Mouse (Mus musculus) limb, embryonic 13.5 days (tissue): ENCODE measurements around the gene Shld1. TPM values are rescaled to one million over a fixed set of nuclear protein-coding genes. Genes with fewer than 3 reads are reported as not detected.

Experiments used
- ATAC-seq: fragments of 200-750 bp; cut with Nextera tagmentation; 2 replicates; pipeline ENCODE4 v1.8.0; 2017; ENCODE audit warnings: low read depth, moderate number of reproducible peaks, moderate TSS enrichment; ENCODE audit not compliant: low FRiP score
- H3K27ac ChIP-seq: fragments of 300-500 bp; sonication (generic); 2 replicates; pipeline ENCODE4 v1.5.1; 2015; ENCODE audit warnings: inconsistent platforms, mild to moderate bottlenecking, moderate library complexity
- H3K27me3 ChIP-seq: fragments of 300-500 bp; sonication (generic); 2 replicates; pipeline ENCODE4 v1.6.1; 2015; ENCODE audit warnings: mild to moderate bottlenecking, inconsistent platforms
- H3K36me3 ChIP-seq: fragments of 300-500 bp; sonication (generic); 2 replicates; pipeline ENCODE4 v1.6.1; 2015; ENCODE audit warnings: inconsistent platforms, mild to moderate bottlenecking, moderate library complexity
- H3K4me1 ChIP-seq: fragments of 300-500 bp; sonication (generic); 2 replicates; pipeline ENCODE4 v1.6.1; 2015; ENCODE audit warnings: inconsistent platforms
- H3K4me2 ChIP-seq: fragments of 300-500 bp; sonication (generic); replicated peaks from 2 replicates; pipeline ENCODE4 v1.6.1; 2015; ENCODE audit warnings: inconsistent platforms, mild to moderate bottlenecking, moderate library complexity
- H3K4me3 ChIP-seq: fragments of 300-500 bp; sonication (generic); 2 replicates; pipeline ENCODE4 v1.5.1; 2015; ENCODE audit warnings: moderate library complexity, mild to moderate bottlenecking, inconsistent platforms
- H3K9ac ChIP-seq: fragments of 300-500 bp; sonication (generic); 2 replicates; pipeline ENCODE4 v1.6.1; 2015; ENCODE audit warnings: mild to moderate bottlenecking, inconsistent platforms
- H3K9me3 ChIP-seq: fragments of 300-500 bp; sonication (generic); 2 replicates; pipeline ENCODE4 v1.6.1; 2016; ENCODE audit warnings: inconsistent platforms
- WGBS: fragments of 180-500 bp; shearing (Covaris S2); methylation state at CpG from one replicate; pipeline ENCODE4 v1.1.7; 2015; 5-methylcytosine and 5-hydroxymethylcytosine counted together
- polyA plus RNA-seq: library from polyadenylated mRNA; unstranded; fragments of >200 nt; fragmentation: Nextera tagmentation; extraction: Ambion mirVana; gene quantifications from 2 replicates; pipeline ENCODE4 v1.2.1, GENCODE M21; 2015

Shld1 gene
- polyA plus RNA-seq, result 21.0 and 21.7 TPM in 2 replicates

- H3K9me3 ChIP-seq, result no peaks in the 10 kb centered on the region
- peak within 1 kb of the TSS; percentile 58 for H3K4me3 ChIP-seq
- H3K27me3 ChIP-seq, result no peaks in the 10 kb centered on the region
- ATAC-seq, result peak; percentile 89
- peaks cover 10% of the 10 kb centered on the region; the same call in 1 of the 2 replicates for H3K4me1 ChIP-seq
- peak within 1 kb of the TSS; percentile 55 for H3K4me2 ChIP-seq
- WGBS, result 9% methylated on average over 33 of the region's 33 CpGs
- H3K36me3 ChIP-seq, result 0 out of 2 replicates have a peak, but pooled peaks cover 6% of the 10 kb centered on the region
- H3K9ac ChIP-seq, result peak within 1 kb of the TSS; percentile 66
- H3K27ac ChIP-seq, result no peak within 1 kb of the TSS; the same call in 1 of the 2 replicates
Observed at GRCm38 (mm10) chr2:132686756-132687737, at the start of gene Shld1. TSS of gene Shld1 (plus strand) at chr2:132686931.

GRCm38 (mm10) chr2:132638306-132638705, 48.4 kb upstream of the Shld1 start:
- no peak for ATAC-seq
- WGBS, result 83% methylated on average over 6 of the region's 6 CpGs
- no peaks in the 10 kb centered on the region for H3K36me3 ChIP-seq
- H3K4me3 ChIP-seq, result no peak overlapping the region
- no peak overlapping the region for H3K4me2 ChIP-seq
- H3K27me3 ChIP-seq, result no peaks in the 10 kb centered on the region
- no peaks in the 10 kb centered on the region for H3K4me1 ChIP-seq
- H3K9me3 ChIP-seq, result no peaks in the 10 kb centered on the region
- H3K9ac ChIP-seq, result no peak overlapping the region
- no peak overlapping the region for H3K27ac ChIP-seq

GRCm38 (mm10) chr2:132639337-132639736, 47.4 kb upstream of the Shld1 start:
- H3K4me2 ChIP-seq, result no peak overlapping the region

GRCm38 (mm10) chr2:132641196-132641595, 45.5 kb upstream of the Shld1 start:
- no peak overlapping the region for H3K9ac ChIP-seq
- H3K9me3 ChIP-seq, result no peaks in the 10 kb centered on the region; the same call in 1 of the 2 replicates
- no peak overlapping the region for H3K27ac ChIP-seq
- H3K36me3 ChIP-seq, result no peaks in the 10 kb centered on the region
- H3K4me2 ChIP-seq, result no peak overlapping the region
- no peak for ATAC-seq
- H3K27me3 ChIP-seq, result no peaks in the 10 kb centered on the region
- H3K4me3 ChIP-seq, result no peak overlapping the region
- no peaks in the 10 kb centered on the region for H3K4me1 ChIP-seq
- WGBS, result 70% methylated on average over 3 of the region's 3 CpGs

More at GRCm38 (mm10) chr2:132639337-132639736, 47.4 kb upstream of the Shld1 start:
- Histone ChIP-seq H3K27ac (no peak overlapping the region), H3K36me3 (no peaks in the 10 kb centered on the region), H3K4me1 (no peaks in the 10 kb centered on the region), H3K4me3 (no peak overlapping the region), H3K27me3 (no peaks in the 10 kb centered on the region), H3K9me3 (no peaks in the 10 kb centered on the region; the same call in 1 of the 2 replicates), H3K9ac (no peak overlapping the region)
- WGBS, result 72% methylated on average over 7 of the region's 7 CpGs
- ATAC-seq, result no peak

GRCm38 (mm10) chr2:132643161-132643560, 43.6 kb upstream of the Shld1 start:
- WGBS, result 71% methylated on average over 4 of the region's 4 CpGs
- no peak overlapping the region for H3K27ac ChIP-seq
- H3K9ac ChIP-seq, result no peak overlapping the region
- no peaks in the 10 kb centered on the region; the same call in 1 of the 2 replicates for H3K9me3 ChIP-seq
- H3K4me3 ChIP-seq, result no peak overlapping the region
- H3K27me3 ChIP-seq, result no peaks in the 10 kb centered on the region
- no peak overlapping the region for H3K4me2 ChIP-seq
- ATAC-seq, result no peak
- H3K36me3 ChIP-seq, result no peaks in the 10 kb centered on the region
- H3K4me1 ChIP-seq, result no peaks in the 10 kb centered on the region

- Histone ChIP-seq H3K9ac (no peak overlapping the region), H3K27me3 (no peaks in the 10 kb centered on the region), H3K4me3 (no peak overlapping the region), H3K36me3 (no peaks in the 10 kb centered on the region), H3K4me1 (0 out of 2 replicates have a peak, but pooled peaks cover under 1% of the 10 kb centered on the region), H3K9me3 (no peaks in the 10 kb centered on the region; the same call in 1 of the 2 replicates), H3K4me2 (no peak overlapping the region), H3K27ac (no peak overlapping the region)
- 60% methylated on average over 17 of the region's 17 CpGs for WGBS
- no peak for ATAC-seq
Observed at GRCm38 (mm10) chr2:132646856-132647745, 39.6 kb upstream of the Shld1 start.

GRCm38 (mm10) chr2:132649352-132649870, 37.3 kb upstream of the Shld1 start:
- H3K4me2 ChIP-seq, result no peak overlapping the region
- WGBS, result 80% methylated on average over 10 of the region's 10 CpGs
- no peak overlapping the region for H3K4me3 ChIP-seq
- ATAC-seq, result no peak
- no peak overlapping the region for H3K27ac ChIP-seq
- no peaks in the 10 kb centered on the region for H3K27me3 ChIP-seq
- H3K36me3 ChIP-seq, result no peaks in the 10 kb centered on the region
- H3K9ac ChIP-seq, result no peak overlapping the region
- H3K9me3 ChIP-seq, result no peaks in the 10 kb centered on the region
- 0 out of 2 replicates have a peak, but pooled peaks cover 6% of the 10 kb centered on the region for H3K4me1 ChIP-seq

- WGBS, result 57% methylated on average over 2 of the region's 2 CpGs
- H3K4me2 ChIP-seq, result no peak overlapping the region
- H3K27ac ChIP-seq, result no peak overlapping the region
Observed at GRCm38 (mm10) chr2:132650546-132650945, 36.2 kb upstream of the Shld1 start.

GRCm38 (mm10) chr2:132652476-132652875, 34.3 kb upstream of the Shld1 start:
- Histone ChIP-seq H3K9ac (0 out of 2 replicates have a peak overlapping the region, but pooled peaks have one; percentile 2), H3K27ac (peak overlapping the region; percentile 73), H3K36me3 (no peaks in the 10 kb centered on the region), H3K27me3 (no peaks in the 10 kb centered on the region), H3K4me1 (0 out of 2 replicates have a peak, but pooled peaks cover 6% of the 10 kb centered on the region), H3K4me2 (peak overlapping the region; percentile 32), H3K4me3 (no peak overlapping the region), H3K9me3 (no peaks in the 10 kb centered on the region)
- 6% methylated on average over 10 of the region's 10 CpGs for WGBS
- peak; percentile 89 for ATAC-seq

More at GRCm38 (mm10) chr2:132650546-132650945, 36.2 kb upstream of the Shld1 start:
- Histone ChIP-seq H3K4me3 (no peak overlapping the region), H3K9ac (no peak overlapping the region), H3K4me1 (0 out of 2 replicates have a peak, but pooled peaks cover 6% of the 10 kb centered on the region), H3K27me3 (no peaks in the 10 kb centered on the region), H3K9me3 (no peaks in the 10 kb centered on the region), H3K36me3 (no peaks in the 10 kb centered on the region)
- no peak for ATAC-seq

GRCm38 (mm10) chr2:132654834-132655495, 31.8 kb upstream of the Shld1 start:
- H3K9me3 ChIP-seq, result no peaks in the 10 kb centered on the region

GRCm38 (mm10) chr2:132657186-132657585, 29.5 kb upstream of the Shld1 start:
- H3K4me3 ChIP-seq, result no peak overlapping the region
- no peak for ATAC-seq
- no peaks in the 10 kb centered on the region for H3K36me3 ChIP-seq
- no peaks in the 10 kb centered on the region for H3K9me3 ChIP-seq
- H3K27me3 ChIP-seq, result no peaks in the 10 kb centered on the region
- no peak overlapping the region for H3K27ac ChIP-seq
- H3K4me2 ChIP-seq, result no peak overlapping the region
- no peak overlapping the region for H3K9ac ChIP-seq
- 63% methylated on average over 2 of the region's 2 CpGs for WGBS
- H3K4me1 ChIP-seq, result 0 out of 2 replicates have a peak, but pooled peaks cover 4% of the 10 kb centered on the region

More at GRCm38 (mm10) chr2:132654834-132655495, 31.8 kb upstream of the Shld1 start:
- Histone ChIP-seq H3K4me2 (no peak overlapping the region), H3K9ac (no peak overlapping the region), H3K27ac (no peak overlapping the region), H3K27me3 (no peaks in the 10 kb centered on the region), H3K4me3 (no peak overlapping the region), H3K36me3 (no peaks in the 10 kb centered on the region), H3K4me1 (0 out of 2 replicates have a peak, but pooled peaks cover 6% of the 10 kb centered on the region)
- whole genome bisulfite sequencing, result 82% methylated on average over 6 of the region's 6 CpGs
- no peak for ATAC-seq
